Comparison of ENCODE assay signal across 8 mouse cellular contexts in the genomic region with DNA sequence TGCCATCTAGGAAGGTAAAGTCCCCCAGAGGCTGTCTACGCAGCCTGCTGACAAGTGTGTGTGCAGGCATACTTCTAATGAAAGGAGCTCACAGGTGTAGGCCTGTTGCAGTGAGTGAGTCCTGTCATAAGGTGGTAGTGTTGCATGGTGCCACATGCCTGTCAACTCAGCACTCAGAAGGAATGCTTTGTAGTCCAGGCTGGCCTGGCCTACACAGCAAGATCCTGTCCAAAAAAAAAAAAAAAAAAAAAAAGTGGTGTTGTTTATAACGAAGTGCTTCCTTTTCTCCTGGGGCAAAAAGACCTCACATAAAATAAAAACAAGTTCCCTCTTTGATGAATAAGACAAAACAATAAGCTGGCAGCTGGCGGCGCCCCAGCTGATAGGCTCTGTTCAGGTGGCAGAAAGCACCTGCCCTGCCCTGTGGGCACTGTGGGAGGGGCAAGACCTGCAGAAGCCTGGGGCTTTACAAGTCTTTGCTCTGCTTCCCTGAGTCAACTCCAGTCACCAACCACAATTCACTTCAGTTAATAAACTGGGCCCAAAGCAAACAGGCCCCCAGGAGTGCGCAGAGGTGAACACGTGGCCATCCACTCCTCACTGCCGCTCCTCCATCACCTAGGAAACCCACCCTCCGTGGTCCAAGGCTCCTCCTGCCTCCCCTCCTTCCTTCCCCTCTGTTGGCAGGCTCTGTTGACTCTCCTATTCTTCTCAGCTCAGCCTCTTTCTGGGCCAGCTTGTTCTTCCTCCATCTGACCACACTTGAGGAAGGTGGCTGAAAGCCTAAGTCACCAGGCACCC. TPM values are rescaled to one million over a fixed set of nuclear protein-coding genes. Genes with fewer than 3 reads are reported as not detected.
DNase-seq lines count a peak whose midpoint lies in the region; ATAC-seq lines count a peak whose summit lies in the region.

No protein-coding gene starts in this region.

- peaks cover 23% of the 10 kb centered on the region for H3K4me1 ChIP-seq in midbrain, embryonic 10.5 days

- peak; percentile 38 for ATAC-seq in granulocyte monocyte progenitor cell, adult 5-6 weeks (replicated peaks; ENCODE audit: poor library complexity, severe bottlenecking)

- WGBS in midbrain, embryonic 10.5 days = 47% methylated on average over 8 of the region's 8 CpGs

- intact Hi-C loops in left cerebral cortex, postnatal 14 days (cut with DNase I) = no loop called here
- intact Hi-C loops in left cerebral cortex, postnatal 36 days (cut with DNase I) = no loop called here

- no peaks in the 10 kb centered on the region for H3K36me3 ChIP-seq in midbrain, embryonic 10.5 days

- H3K4me3 ChIP-seq in midbrain, embryonic 10.5 days = no peak overlapping the region

- H3K9me3 ChIP-seq in midbrain, embryonic 10.5 days (replicated peaks) = no peaks in the 10 kb centered on the region

- no peak overlapping the region; the same call in 1 of the 2 replicates for H3K27ac ChIP-seq in midbrain, embryonic 10.5 days (replicated peaks)

- peaks cover 7% of the 10 kb centered on the region; the same call in 1 of the 2 replicates for H3K27me3 ChIP-seq in midbrain, embryonic 10.5 days (ENCODE audit: low read depth, poor library complexity, severe bottlenecking)

- DNase-seq in left cerebral cortex, postnatal 14 days (ENCODE audit: low spot score in 2 of 2) = peak; percentile 60 to 64
- DNase-seq in left cerebral cortex, postnatal 36 days (ENCODE audit: low spot score in 2 of 2) = no peak
- peak; percentile 26 for DNase-seq in adipocyte (ENCODE audit: low spot score)
- peak; percentile 45 to 65 for DNase-seq in kidney, postnatal 25 days
- DNase-seq in midbrain, embryonic 10.5 days (ENCODE audit: low spot score) = peak; percentile 27
- no peak for DNase-seq in embryo, embryonic 10.5 days (ENCODE audit: low spot score)
- DNase-seq in urinary bladder, postnatal 25 days (ENCODE audit: low spot score) = no peak

RNA-seq across cellular contexts. Expression of a gene that starts 12.5 kb away (rescaled TPM):
- total RNA-seq in left cerebral cortex, postnatal 14 days (2021) = 100 to 1,000 TPM; 497 to 557 TPM
- total RNA-seq in left cerebral cortex, postnatal 36 days (2021) = 100 to 1,000 TPM; 605 to 619 TPM
- total RNA-seq in granulocyte monocyte progenitor cell, adult 5-6 weeks (2014; fragmentation: Nextera tagmentation) = 4.7 and 6.8 TPM in 2 replicates
- 0.62 and 0.90 TPM in 2 replicates for total RNA-seq in granulocyte monocyte progenitor cell, adult 5-6 weeks (2017)
- 0.78 and 1.3 TPM in 2 replicates for polyA plus RNA-seq in midbrain, embryonic 10.5 days (2016; fragmentation: Nextera tagmentation; extraction: Ambion mirVana)

RNA-seq across cellular contexts. Expression of a gene that starts 54.3 kb away (rescaled TPM):
- total RNA-seq in left cerebral cortex, postnatal 14 days (2021) = 100 to 1,000 TPM in 1 of 2 experiments, 10 to 100 TPM in 1; 97.1 to 119 TPM
- 100 to 1,000 TPM; 136 to 236 TPM for total RNA-seq in left cerebral cortex, postnatal 36 days (2021)
- not detected in 2 replicates for total RNA-seq in granulocyte monocyte progenitor cell, adult 5-6 weeks (2014; fragmentation: Nextera tagmentation)
- total RNA-seq in granulocyte monocyte progenitor cell, adult 5-6 weeks (2017) = not detected in 2 replicates
- polyA plus RNA-seq in midbrain, embryonic 10.5 days (2016; fragmentation: Nextera tagmentation; extraction: Ambion mirVana) = 12.9 and 14.6 TPM in 2 replicates

Comparison
In these comparisons a context has a peak if more than half of its experiments do, and no peak if none do; other contexts are left out.
1. DNase-seq: peak in left cerebral cortex, postnatal 14 days (2 of 2), adipocyte (single experiment), kidney, postnatal 25 days (2 of 2) and midbrain, embryonic 10.5 days (single experiment); none in left cerebral cortex, postnatal 36 days (0 of 2), embryo, embryonic 10.5 days (single experiment) and urinary bladder, postnatal 25 days (single experiment).
2. RNA of a gene that starts 12.5 kb away (total RNA-seq): 605 to 619 TPM in left cerebral cortex, postnatal 36 days and 497 to 557 TPM in left cerebral cortex, postnatal 14 days; 0.62 to 6.8 TPM in granulocyte monocyte progenitor cell, adult 5-6 weeks; every median in the first group is over 10 times any median in the second.
3. RNA of a gene that starts 54.3 kb away (total RNA-seq): 136 to 236 TPM in left cerebral cortex, postnatal 36 days and 97.1 to 119 TPM in left cerebral cortex, postnatal 14 days; not detected in granulocyte monocyte progenitor cell, adult 5-6 weeks; every median in the first group is over 10 times any median in the second.